Mouse (Mus musculus): Measurements from ENCODE around the gene Oaz2. TPM values are rescaled to one million over a fixed set of nuclear protein-coding genes. Genes with fewer than 3 reads are reported as not detected.
"Not testable (repeated sequence)": the region's sequence is repeated elsewhere in the genome, so short reads cannot be mapped to it uniquely, and the experiment has no call there.

Oaz2 gene
- total RNA-seq, 4 experiments from 2014 or later: 182 to 262 (median 217) TPM

GRCm38 (mm10) chr9:65651957-65652356, 15.8 kb upstream of the Oaz2 start:
- not testable (repeated sequence) for DNase-seq (ENCODE audit: low spot score)

DNA sequence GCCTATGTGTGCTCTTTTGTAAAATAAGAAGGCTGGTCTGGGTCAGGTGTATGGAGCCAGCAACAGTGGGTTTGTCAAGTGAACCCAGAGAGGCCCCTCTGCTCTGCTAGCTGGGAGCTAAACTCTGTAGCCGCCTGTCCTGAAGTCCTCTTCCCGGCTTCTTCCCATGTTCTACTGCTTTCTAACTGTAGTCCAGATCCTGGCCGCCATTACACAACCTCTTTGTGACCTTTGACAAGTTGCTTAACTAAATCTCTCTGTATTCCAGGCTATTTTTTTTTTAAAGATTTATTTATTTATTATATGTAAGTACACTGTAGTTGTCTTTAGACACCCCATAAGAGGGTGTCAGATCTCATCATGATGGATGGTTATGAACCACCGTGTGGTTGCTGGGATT, 14.1 kb upstream of the Oaz2 start:
- DNase-seq (ENCODE audit: low spot score): no peak

GRCm38 (mm10) chr9:65654700-65655237, 13.0 kb upstream of the Oaz2 start:
- DNase-seq (ENCODE audit: low spot score): no peak

DNA sequence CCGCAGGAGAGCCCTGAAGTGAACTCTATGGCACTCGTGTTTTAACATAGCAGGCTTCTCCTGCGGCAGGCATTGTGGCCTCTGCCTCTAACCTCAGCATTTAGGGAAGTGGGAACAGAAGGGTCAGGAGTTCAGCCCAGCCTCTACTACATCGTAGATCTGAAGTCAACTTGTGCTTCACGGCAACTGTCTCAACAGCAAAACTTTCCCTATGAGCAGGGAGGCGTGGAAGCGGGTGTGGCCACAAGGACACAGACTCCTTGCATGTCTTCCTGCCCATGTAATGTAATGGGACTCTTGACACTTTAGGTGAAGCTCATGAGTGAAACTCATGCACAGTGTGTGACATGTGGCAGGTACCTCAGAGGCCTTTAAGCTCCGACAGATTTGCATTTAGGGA, 12.3 kb upstream of the Oaz2 start:
- no peak for DNase-seq (ENCODE audit: low spot score)

- DNase-seq (ENCODE audit: low spot score): no peak
These were observed 10.6 kb upstream of the Oaz2 start for GRCm38 (mm10) chr9:65657218-65657617.

GRCm38 (mm10) chr9:65661029-65661428, 6.8 kb upstream of the Oaz2 start:
- DNase-seq (ENCODE audit: low spot score): no peak

DNA sequence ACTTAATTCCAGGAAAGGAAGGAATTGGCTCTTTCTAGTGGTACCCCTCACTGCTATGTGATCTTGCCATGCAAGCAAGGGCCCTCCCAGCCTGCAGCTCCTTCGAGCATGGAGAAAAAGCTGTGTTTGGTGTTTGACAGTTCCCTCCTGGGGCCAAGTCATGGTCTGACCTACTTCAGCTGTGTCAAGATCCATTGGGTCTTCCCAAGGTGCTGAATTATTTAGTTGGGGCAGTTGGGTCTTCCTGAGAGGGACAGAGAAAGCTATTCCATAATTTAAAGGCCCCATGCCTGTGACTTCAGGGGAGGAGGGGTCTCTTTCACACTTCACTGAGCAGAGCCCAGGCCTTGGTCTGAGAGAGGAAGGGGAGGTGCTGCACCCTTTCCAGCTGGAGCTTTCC, 6.3 kb upstream of the Oaz2 start:
- DNase-seq (ENCODE audit: low spot score): no peak

GRCm38 (mm10) chr9:65664163-65664562, 3.6 kb upstream of the Oaz2 start:
- peak; percentile 65 for DNase-seq (ENCODE audit: low spot score)

DNA sequence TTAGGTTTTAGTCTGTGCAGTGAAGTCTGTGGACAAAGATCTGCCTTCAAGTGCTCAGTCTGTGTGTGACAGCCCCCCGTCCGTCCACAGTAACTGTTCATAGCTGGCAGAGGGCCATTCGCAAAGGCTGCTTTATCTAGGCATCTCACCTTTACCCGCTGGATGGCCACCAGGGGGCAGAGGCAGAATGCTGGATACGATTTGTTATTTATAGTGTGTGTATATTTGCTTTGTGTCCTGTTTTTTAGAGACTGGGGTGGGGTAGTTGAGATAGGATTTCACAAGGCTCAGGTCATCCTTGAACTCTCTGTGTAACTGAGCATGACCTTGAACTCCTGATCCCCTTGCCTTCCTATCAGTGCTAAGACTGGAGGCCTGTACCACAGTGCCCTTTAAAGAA, 1.8 kb upstream of the Oaz2 start:
- DNase-seq (ENCODE audit: low spot score): peak; percentile 59

DNA sequence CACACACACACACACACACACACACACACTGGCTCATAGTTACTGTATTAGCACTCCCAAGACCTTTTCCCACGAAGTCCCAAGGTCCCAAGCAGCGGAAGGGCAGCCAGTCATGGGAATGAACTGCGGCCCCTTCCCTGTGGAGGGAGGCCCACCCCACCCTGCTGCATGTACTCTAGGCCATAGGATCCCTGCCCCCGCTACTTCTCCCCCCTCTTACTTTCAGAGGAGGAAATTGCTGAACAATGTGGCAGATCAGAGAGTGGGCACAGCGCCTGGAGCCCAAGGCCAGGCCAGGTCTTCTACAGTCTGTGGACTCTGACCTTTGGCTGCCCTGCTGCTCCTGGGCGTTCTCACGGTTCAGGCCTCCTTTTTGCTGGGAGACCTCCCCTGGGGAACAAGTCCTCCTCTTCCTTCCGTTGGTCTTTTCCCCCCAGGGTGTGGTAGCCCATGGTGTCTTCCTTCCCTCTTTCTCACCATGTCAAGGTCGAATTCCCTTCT, 3.7 kb downstream of the Oaz2 start:
- peak; percentile 83 for DNase-seq (ENCODE audit: low spot score)

GRCm38 (mm10) chr9:65672996-65673395, 5.2 kb downstream of the Oaz2 start:
- DNase-seq (ENCODE audit: low spot score): no peak

DNA sequence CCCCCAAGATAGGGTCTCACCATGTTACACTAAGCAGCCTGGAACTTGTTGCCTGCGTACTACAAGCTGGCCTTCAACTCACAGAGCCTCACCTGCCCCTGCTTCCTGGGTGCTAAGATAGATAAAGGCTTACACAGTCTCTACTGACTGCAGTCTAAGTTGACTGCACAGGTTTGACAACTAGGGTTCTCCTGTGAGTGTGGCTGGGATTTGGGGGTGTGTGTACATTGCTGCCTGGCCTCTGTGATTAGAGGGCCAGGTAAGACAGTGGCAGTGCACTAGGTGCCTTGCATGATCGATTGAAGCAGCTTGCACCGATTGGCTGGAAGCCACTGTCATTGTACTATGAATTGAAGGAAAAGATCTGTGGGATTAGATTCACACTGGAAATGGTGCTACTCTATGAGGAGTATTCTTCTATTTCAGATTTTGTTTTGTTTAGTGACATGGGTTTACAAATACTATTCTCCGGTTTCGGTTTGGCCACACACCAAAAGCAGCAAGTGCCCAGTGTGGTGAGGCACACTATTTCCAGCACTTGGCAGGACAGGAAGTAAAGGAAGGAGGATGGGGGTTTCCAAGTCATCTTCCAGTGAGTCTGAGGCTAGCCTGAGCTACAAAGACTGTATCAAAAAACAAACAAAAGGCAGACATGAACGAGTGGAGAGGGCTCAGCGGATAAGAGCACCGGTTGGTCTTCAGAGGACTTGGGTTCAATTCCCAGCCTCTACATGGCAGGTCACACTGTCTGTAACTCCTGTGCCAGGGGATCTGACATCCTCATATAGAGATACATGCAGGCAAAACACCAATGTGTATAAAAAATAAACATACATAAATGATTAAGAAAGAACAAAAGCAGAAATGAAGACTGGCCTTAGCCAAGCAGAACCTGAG, 7.9 kb downstream of the Oaz2 start:
- DNase-seq (ENCODE audit: low spot score): no peak

GRCm38 (mm10) chr9:65676358-65677118, 8.7 kb downstream of the Oaz2 start:
- peak; percentile 96 for DNase-seq (ENCODE audit: low spot score)

DNA sequence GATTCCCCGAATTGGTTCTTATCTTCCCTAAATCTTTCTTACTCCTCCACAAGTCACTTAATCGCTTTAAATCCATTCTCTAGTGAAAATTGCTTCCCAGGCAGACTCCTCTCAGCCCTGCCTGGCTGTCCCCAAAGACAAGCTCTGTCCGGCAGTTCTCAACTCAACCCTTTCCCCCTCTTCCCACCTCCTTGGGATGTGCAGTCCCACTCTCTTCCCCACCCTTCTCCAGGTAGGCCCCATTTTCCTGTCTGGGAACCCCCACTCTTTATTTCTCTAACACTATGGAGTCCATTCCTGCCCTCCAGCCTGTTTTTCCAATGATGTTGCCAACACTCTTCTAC, 9.3 kb downstream of the Oaz2 start:
- DNase-seq (ENCODE audit: low spot score): no peak

DNA sequence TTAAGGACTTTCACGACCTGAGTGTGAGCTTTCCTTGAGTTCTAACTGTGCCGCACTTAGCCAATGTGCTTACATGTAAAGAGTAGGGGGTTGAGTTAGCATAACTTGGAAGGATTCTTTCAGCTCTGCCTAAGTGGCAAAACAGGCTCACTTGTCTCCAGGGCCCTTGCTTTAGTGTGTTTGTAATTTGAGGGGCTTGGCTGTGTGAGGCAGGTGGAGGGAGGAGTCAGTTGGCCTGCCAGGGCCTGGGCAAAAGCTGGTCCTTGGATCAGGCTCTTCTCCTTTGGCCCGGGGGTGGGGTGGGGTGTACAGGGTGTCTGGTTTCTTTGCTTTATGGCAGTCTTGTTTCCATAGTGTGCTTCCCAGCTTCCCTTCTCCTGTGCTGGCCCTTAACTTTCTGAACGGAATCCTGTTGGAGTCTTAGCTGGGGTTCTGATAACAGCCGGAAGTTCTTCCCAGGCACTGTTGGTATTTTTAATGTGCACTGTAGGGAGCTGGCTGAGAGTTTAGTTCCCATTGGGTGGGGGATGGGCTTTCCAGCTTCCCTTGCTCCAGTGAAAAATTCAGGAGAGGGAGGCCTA, 11.5 kb downstream of the Oaz2 start:
- DNase-seq (ENCODE audit: low spot score): peak; percentile 65

- DNase-seq (ENCODE audit: low spot score): no peak
These were observed 13.3 kb downstream of the Oaz2 start for GRCm38 (mm10) chr9:65680938-65681633.

- no peak for DNase-seq (ENCODE audit: low spot score)
These were observed 13.8 kb downstream of the Oaz2 start for GRCm38 (mm10) chr9:65681634-65681940.

DNA sequence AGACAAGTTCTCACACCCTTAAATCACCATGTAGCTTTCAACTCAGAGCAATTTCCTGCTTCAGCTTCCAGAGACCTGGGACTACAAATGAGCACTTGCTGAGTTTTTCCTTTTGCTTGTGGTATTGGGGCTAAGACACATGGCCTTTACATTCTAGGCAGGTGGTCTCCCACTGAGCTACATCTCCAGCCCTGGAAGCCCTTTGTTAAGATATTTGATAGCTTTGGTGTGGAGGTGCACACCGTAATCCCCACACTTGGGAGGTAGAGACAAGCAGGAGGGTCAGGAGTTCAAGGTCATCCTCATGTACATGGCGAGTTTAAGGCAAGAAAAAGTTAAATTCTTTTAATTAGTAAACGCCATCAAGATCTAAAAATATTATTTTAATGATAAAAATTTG, 14.4 kb downstream of the Oaz2 start:
- no peak for DNase-seq (ENCODE audit: low spot score)

DNA sequence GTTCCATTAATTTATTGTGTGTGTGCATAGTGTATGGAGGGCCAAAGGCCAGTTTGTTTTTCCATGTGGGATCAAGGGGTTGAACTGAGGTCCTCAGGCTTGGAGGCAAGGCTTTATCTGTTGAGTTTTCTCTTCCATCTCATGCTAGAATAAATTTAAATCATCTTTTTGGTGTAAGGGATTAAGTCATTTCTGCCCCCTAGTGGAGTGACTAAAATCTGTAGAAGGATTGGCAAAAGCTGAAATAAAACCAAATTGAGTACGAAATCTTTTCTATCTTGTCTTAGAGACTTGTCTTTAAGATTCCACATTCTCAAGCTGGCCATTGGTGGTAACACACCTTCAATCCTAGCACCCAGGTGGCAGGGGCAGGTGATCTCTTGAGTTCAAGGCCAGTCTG, 15.2 kb downstream of the Oaz2 start:
- no peak for DNase-seq (ENCODE audit: low spot score)

DNA sequence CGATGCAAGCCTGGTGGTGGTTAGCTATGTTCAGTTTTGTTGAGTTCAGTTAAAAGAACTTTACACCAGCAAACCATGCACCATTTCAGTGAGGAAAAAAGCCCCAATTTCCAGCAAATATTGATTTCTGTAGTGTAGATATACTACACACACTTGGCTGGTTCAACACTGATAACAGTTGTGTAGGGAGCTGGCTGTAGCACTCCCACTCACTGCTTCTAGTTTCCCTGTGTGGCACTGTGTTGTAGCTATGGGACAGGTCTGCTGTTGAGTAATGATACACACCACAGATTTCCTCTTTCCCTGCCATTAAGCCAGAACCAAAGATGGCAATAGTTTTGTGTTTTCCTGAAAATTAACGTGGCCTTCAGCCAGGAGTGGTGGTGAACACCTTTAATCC, 16.9 kb downstream of the Oaz2 start:
- no peak for DNase-seq (ENCODE audit: low spot score)

DNA sequence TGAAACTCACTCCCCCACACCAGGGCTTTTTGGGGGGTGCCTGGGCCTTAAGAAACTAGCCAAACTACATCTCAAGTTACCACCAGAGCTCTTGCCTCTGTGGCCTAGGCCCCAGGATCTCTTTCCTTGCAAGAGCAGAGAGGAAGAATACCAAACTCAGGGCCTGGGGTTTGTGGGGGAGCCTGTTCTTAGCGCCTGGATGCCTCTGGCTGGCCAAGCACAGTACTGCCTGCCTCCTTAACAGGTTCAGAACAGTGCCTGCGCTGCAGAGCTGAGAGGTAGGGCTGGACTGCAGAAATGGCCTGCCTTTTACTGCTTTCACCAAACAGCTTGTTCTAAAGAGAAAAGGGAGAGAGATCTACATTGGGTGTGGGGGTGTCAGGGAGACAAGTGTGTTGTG, 22.1 kb downstream of the Oaz2 start:
- DNase-seq (ENCODE audit: low spot score): not testable (repeated sequence)

DNA sequence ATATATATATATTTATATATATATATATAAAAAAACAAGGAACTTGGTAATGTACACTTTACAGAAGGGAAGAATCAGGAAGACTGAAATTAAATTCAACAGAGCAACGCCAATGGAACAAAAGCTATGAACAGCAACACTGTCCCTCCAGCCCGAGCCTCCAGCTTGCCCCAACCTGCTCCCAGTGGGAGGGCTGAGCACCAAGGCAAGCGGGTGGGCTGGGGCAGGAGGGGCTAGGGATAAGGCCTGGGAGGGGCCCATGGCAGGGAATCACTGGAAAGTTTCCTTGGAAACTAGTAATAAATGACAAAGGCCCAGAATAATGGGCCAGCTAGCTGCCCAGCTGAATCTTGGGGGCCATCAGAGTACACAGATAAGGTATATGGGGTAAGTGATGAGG, 24.7 kb downstream of the Oaz2 start:
- no peak for DNase-seq (ENCODE audit: low spot score)

All from heart, adult 8-10 months (tissue).